Mouse (Mus musculus) testis, adult 2 months (tissue): ENCODE results near the gene Phyh.

Experiments
- CTCF ChIP-seq: fragments of 200-500 bp; IDR thresholded peaks from 2 replicates; pipeline ENCODE4 v1.5.1; 2012; ENCODE audit warnings: low read depth, mild to moderate bottlenecking, inconsistent platforms, low read length, moderate library complexity; ENCODE audit not compliant: control insufficient read depth, insufficient read depth, insufficient replicate concordance
- POLR2A ChIP-seq: fragments of 200-500 bp; IDR thresholded peaks from 2 replicates; pipeline ENCODE4 v1.6.1; 2012; ENCODE audit warnings: low read depth, mild to moderate bottlenecking, inconsistent platforms, low read length, moderate library complexity; ENCODE audit not compliant: control insufficient read depth

DNA sequence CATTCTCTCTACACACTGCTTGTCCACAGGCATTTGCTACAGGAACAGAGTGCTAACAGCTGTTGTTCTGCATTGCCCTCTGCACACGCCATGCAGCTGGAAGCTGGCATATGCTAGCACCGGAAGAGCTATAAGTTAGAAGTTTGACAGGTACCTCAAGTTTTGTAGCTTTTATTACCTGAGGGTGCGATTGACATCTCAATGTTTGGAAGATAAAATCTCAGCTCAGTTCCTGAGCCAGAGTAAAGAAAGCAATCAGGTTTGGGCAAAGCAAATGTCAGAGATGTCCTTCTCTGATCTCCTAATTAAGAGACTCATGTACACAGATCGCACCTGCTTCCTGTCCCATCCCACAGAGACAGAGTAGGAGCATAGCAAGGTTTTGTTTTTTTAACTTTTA, 68.0 kb downstream of the Phyh start:
- TF ChIP-seq CTCF (no peak), POLR2A (no peak)
